Comparison of ENCODE assay signal across 38 mouse cellular contexts in the genomic region with DNA sequence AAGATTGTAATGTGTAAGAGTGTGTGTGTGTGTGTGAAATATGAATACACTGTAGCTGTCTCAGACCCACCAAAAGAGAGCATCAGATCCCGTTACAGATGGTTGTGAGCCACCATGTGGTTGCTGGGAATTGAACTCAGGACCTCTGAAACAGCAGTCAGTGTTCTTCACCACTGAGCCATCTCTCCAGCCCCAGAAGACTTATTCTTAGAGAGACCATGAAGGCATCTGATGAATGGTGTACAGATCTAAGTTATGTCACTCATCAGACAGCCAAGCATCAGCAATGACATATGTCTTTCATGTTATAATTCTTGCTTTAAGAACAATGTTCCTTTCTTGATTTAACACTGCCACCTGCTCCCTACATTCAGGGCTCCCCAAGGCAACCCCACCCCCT. TPM values are rescaled to one million over a fixed set of nuclear protein-coding genes. Genes with fewer than 3 reads are reported as not detected.
"Had no signal": no experiment of that assay in that cellular context is flagged by ENCODE, and none has a peak within 500 bp of the region (broad histone marks: within the 10 kb centered on the region; RNA-seq: fewer than 3 reads in every experiment).

No protein-coding gene starts in this region.

- H3K9me3 ChIP-seq: limb, embryonic 10.5 days; limb, embryonic 12.5 days; limb, embryonic 13.5 days; limb, embryonic 15.5 days; liver, embryonic 12.5 days; liver, embryonic 13.5 days; liver, embryonic 15.5 days; lung, embryonic 15.5 days; midbrain, embryonic 10.5 days; midbrain, embryonic 12.5 days; midbrain, embryonic 13.5 days; midbrain, embryonic 15.5 days had no signal

- DNase-seq: left cerebral cortex, postnatal 4 days; liver; liver, embryonic 13.5 days; liver, postnatal 0 days; lung, adult 18-20 months; lung, adult 2 months; lung, embryonic 14.5 days; lung, postnatal 10 days; lung, postnatal 14 days; lung, postnatal 36 days; lung, postnatal 4 days; midbrain, embryonic 14.5 days had no signal

- H3K4me2 ChIP-seq: limb, embryonic 12.5 days; limb, embryonic 13.5 days; limb, embryonic 15.5 days; liver, embryonic 11.5 days; liver, embryonic 12.5 days; liver, embryonic 13.5 days; liver, embryonic 15.5 days; lung, embryonic 14.5 days; lung, embryonic 15.5 days; midbrain, embryonic 11.5 days; midbrain, embryonic 12.5 days; midbrain, embryonic 13.5 days; midbrain, embryonic 15.5 days had no signal

- H3K27ac ChIP-seq: limb, embryonic 10.5 days; limb, embryonic 12.5 days; limb, embryonic 13.5 days; limb, embryonic 15.5 days; liver, embryonic 12.5 days; liver, embryonic 13.5 days; liver, embryonic 14.5 days; liver, embryonic 15.5 days; lung, embryonic 15.5 days; macrophage; midbrain, embryonic 10.5 days; midbrain, embryonic 12.5 days; midbrain, embryonic 13.5 days; midbrain, embryonic 15.5 days had no signal

- H3K9ac ChIP-seq: limb, embryonic 12.5 days; limb, embryonic 13.5 days; limb, embryonic 15.5 days; liver, embryonic 12.5 days; liver, embryonic 13.5 days; liver, embryonic 14.5 days; liver, embryonic 15.5 days; liver, postnatal 0 days; lung, embryonic 14.5 days; lung, embryonic 15.5 days; midbrain, embryonic 12.5 days; midbrain, embryonic 13.5 days; midbrain, embryonic 15.5 days had no signal

- H3K36me3 ChIP-seq: limb, embryonic 10.5 days; limb, embryonic 12.5 days; limb, embryonic 13.5 days; limb, embryonic 15.5 days; liver, embryonic 12.5 days; liver, embryonic 13.5 days; liver, embryonic 15.5 days; lung, embryonic 15.5 days; midbrain, embryonic 10.5 days; midbrain, embryonic 12.5 days; midbrain, embryonic 13.5 days; midbrain, embryonic 15.5 days had no signal

- H3K27me3 ChIP-seq: limb, embryonic 12.5 days; limb, embryonic 13.5 days; limb, embryonic 15.5 days; liver, embryonic 13.5 days; liver, embryonic 15.5 days; lung, embryonic 15.5 days; midbrain, embryonic 12.5 days; midbrain, embryonic 13.5 days; midbrain, embryonic 15.5 days had no signal

- H3K4me1 ChIP-seq: liver, embryonic 12.5 days; liver, embryonic 13.5 days; liver, embryonic 15.5 days had no signal

- H3K4me3 ChIP-seq: limb, embryonic 10.5 days; limb, embryonic 12.5 days; limb, embryonic 13.5 days; limb, embryonic 15.5 days; liver, embryonic 12.5 days; liver, embryonic 13.5 days; liver, embryonic 15.5 days; lung, embryonic 15.5 days; megakaryocyte, embryonic 14.5 days; midbrain, embryonic 10.5 days; midbrain, embryonic 12.5 days; midbrain, embryonic 13.5 days; midbrain, embryonic 15.5 days; myocyte had no signal

RNA-seq across cellular contexts. Expression of gene Txndc2, which starts 2.8 kb away (rescaled TPM):
- total RNA-seq: left cerebral cortex, postnatal 25 days; liver, adult 2 months; megakaryocyte, adult 5-6 weeks; megakaryocyte-erythroid progenitor cell, adult 5-6 weeks; midbrain, postnatal 0 days had no signal
- polyA plus RNA-seq: limb, embryonic 10.5 days; limb, embryonic 11.5 days; liver, adult 2 months; liver, embryonic 11.5 days; liver, embryonic 12.5 days; liver, embryonic 13.5 days; liver, embryonic 14.5 days; liver, embryonic 15.5 days; liver, embryonic 16.5 days; liver, postnatal 0 days; lung, embryonic 15.5 days; lung, embryonic 16.5 days; midbrain, embryonic 10.5 days; midbrain, embryonic 13.5 days; midbrain, embryonic 16.5 days; midbrain, postnatal 0 days had no signal
